Mouse (Mus musculus): ENCODE measurements around the gene Tectb.

DNA sequence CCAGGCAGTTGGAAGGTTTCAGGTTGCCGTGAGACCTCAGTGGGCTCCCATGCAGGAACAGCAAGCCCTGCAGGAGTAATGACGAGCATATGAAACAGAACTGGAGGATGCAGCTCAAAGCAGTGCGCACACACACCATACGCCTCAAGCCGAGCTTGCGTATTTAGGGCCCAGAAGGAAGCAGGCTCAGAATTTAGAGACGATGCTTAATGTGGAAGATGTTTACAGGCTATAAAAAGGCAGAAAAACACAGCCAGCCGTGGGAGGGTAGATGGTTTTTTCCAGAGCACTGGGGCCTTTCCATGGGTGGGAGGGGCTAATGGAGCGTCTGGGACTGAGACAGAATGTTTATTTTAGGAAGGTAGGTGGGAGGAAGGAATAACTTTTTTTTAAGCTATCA is 36.8 kb downstream of the Tectb start:
- TF ChIP-seq CTCF (IDR thresholded peaks at IDR 0.05; ENCODE audit: extremely low read depth, insufficient read length, insufficient replicate concordance, low read depth, low read length) (no peak), POLR2A (IDR thresholded peaks at IDR 0.05; ENCODE audit: low read depth, low read length) (no peak)

Data from small intestine, adult 2 months (tissue).